Mouse (Mus musculus) liver, adult (tissue): ENCODE measurements around the gene Dnttip1.
A peak's percentile ranks its signal among the peaks of the same experiment; 100 is the strongest.

Experiments
- GATA4 ChIP-seq: IDR thresholded peaks from 2 replicates; pipeline ENCODE4 v1.6.1; 2014; ENCODE audit warnings: mild to moderate bottlenecking, low read length; ENCODE audit not compliant: insufficient replicate concordance

Gene Dnttip1

GRCm38 (mm10) chr2:164790451-164790850 is 44.7 kb downstream of the Dnttip1 start:
- no peak for TF ChIP-seq GATA4

- TF ChIP-seq GATA4 = no peak
These were observed 46.1 kb downstream of the Dnttip1 start for GRCm38 (mm10) chr2:164791841-164792261.

GRCm38 (mm10) chr2:164792400-164793190 is 46.8 kb downstream of the Dnttip1 start:
- TF ChIP-seq GATA4 = no peak

DNA sequence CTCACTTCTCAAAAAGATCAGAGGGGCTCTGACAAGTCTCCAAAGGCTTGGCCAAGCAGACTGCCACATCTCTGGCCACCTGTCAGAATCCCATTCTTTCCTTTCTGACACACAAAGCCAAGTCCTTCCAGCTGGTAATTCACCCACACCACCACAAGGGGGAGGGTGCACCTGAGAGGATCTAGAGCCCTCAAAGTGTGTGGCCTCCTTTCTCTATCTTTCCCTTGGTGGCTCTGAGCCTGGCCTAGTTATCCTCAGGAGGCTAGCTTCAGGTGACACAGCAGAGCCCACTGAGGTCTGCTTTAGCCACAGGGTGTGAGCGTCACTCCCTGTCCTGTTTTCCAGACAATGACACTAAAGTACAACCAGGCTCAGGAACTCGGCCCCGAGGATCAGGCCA is 47.5 kb downstream of the Dnttip1 start:
- no peak for TF ChIP-seq GATA4

- no peak for TF ChIP-seq GATA4
These were observed 48.0 kb downstream of the Dnttip1 start for GRCm38 (mm10) chr2:164793772-164794171.

GRCm38 (mm10) chr2:164794293-164794692 is 48.5 kb downstream of the Dnttip1 start:
- TF ChIP-seq GATA4 = peak; percentile 33; the same call in 1 of the 2 replicates

- no peak for TF ChIP-seq GATA4
These were observed 50.1 kb downstream of the Dnttip1 start for GRCm38 (mm10) chr2:164795868-164796267.

DNA sequence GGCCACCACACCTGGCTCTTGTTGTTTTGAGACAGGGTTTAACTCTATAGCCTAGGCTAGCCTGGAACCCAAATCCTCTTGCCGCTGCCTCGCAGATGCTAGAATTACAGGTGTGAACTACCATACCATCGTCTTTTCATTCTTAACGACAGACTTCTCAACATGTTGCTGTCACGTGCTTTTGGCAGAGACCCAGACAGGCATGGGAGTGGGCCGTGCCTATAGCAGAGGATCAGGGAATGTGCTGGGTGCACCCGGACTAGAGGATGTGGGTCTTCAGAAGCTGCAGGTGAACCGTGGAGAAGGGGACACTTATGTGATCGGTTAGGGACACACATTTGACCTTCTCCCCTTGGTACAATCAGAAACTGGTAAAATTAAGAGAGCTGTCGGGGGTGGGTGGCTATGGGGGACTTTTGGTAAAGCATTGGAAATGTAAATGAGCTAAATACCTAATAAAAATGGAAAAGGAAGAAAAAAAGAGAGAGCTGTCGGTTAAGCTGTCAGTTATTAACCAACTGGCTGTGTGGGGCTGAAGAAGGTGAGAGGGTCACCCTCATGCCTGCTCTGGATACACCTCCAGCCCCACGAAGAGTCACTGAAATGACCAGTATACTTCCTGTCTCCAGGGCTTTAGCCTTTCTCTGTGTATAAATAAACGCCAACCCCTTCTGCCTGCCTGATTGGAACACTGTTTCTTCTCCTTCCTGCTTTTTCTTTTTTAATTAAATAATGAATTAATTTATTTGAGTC is 54.6 kb downstream of the Dnttip1 start:
- no peak for TF ChIP-seq GATA4

DNA sequence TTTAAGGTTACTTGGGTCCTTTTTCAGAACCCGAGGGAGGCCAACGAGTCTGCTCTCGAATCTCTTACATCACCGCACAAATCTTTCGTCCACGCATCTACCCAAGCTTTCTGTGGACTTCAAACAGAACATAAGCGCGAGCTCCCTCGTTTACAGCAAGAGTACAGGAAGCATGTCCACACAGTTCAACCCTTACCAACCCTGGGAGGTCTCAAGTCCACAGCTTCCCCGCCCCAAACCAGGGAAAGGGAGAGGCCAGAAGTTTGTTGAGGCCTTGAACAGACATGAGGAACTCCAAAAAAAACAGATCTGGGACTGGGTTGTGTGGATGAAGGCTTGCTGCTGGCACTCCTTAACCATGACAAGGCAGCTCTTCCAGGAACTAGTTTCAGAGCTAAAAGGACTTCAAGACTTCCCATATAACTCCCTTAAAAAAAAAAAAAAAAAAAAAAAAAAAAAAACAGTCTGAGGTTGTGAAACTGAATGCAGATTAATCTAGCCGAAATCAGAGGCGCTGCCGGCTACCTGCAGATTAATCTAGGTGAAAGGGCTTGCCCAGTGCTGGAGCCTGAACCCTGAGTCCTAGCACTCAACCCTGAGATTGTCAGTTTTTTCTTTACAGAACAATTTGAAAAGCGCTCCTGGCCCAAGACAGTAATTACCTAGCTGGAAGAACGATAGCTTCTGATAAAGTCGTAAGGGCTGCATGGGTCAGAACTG is 57.6 kb downstream of the Dnttip1 start:
- TF ChIP-seq GATA4 = peak; percentile 30; the same call in 1 of the 2 replicates

GRCm38 (mm10) chr2:164803921-164804313 is 58.1 kb downstream of the Dnttip1 start:
- TF ChIP-seq GATA4 = no peak

DNA sequence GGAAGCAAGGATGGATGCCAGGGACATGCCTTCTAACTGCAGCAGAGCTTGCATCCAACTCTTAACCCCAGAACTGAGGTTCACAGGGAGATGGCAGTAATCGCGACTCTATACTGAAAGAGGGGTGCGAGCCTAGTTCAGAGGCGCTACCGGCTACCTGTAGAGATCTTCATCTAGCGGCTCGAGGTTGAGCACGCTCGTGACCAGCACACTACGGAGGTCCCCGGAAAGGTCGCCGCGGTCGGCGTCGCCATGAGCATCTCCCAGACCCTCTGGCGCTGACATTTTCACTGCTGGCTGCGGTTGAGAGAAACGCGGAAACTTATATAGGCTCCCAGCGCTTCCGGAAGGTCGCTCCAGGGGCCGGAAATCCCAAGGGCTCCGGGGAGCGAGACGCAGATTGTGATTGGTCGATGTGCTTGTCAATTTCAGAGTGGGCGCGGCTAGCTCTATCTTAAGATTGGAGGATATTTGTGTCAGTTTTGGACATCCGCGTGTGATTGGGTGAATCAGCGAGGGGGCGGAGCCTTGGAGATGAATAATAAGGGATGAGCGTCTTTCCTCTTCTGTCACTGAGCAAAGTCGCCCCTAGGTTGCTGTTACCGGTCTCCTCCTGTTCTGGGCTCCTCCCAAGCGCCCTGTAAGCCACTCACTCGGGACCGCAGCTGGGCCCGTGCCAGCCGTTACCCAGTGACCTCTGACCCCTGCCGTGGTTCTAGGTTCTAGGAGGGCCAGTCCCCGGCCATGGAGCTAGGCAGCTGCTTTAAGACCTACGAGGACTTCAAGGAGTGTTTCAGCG is 58.9 kb downstream of the Dnttip1 start, which contains the start of the genes Acot8 and Zswim3:
Gene Acot8, minus strand, starts transcription at position 350 of the 799 bp plus-strand sequence.
Gene Zswim3, plus strand, starts transcription at position 566 of the 799 bp plus-strand sequence.
- TF ChIP-seq GATA4 = no peak

DNA sequence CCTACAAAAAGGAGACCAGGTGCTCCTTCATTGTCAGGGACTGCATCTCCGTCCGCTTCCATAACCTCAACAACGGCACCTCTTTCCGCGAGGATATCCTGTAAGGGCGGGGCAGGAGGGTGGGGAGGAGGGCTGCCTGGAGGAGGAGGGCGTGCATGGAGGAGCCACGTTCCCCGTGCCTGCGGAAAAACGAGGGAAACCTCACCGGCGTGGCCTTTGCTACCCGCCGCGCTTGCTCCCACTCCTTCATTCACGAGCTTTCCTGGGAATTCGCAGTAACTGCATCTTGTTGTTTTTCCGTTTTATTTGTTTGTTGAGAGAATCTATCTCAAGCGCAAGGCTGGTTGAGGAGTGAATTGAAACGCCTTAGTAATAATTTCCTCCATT is 59.5 kb downstream of the Dnttip1 start:
- no peak for TF ChIP-seq GATA4

GRCm38 (mm10) chr2:164806614-164807013 is 60.8 kb downstream of the Dnttip1 start:
- TF ChIP-seq GATA4 = no peak

GRCm38 (mm10) chr2:164813557-164813956 is 67.8 kb downstream of the Dnttip1 start:
- TF ChIP-seq GATA4 = no peak

DNA sequence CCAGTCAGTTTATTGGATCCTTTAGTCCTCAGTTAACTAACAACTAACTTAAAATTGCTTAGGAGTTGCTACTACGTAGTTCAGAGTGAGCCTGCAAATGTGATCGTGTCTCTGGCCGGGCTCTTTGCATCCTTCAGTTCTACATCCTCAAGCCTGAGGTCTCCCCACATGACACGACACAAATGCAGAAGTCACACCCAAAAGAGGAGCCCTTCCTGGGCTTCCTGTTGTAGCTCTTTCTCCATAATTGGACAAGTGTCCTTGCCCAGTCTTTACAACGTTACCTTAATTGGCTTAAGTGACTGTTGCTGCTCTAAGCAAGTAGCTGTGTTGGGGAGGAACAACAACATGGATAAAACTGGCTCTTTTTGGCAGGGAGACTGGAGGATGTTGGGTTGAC is 69.6 kb downstream of the Dnttip1 start:
- TF ChIP-seq GATA4 = no peak
